Mouse (Mus musculus): ENCODE measurements around the gene Ttc22.
A peak's percentile ranks its signal among the peaks of the same experiment; 100 is the strongest.

The Ttc22 gene

DNA sequence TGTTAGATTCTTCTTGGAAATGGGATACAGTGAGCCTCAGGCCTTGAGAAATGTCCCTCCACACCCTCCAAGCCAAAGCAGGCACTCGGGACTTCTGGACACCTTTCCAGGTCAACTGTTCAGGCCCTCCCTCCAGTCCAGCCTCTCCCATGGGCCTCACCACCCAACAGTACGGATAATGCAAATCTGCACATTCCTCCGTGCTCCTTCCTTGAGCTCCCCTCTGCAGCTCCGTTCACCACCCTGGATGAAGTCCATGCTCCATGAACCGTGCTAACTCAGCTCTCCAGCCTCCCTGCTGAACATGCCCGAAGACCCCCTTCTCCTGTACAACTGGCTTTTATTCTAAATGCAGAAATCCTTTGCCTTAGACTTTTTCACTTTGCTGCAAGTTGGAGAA is 42.5 kb downstream of the Ttc22 start:
- DNase-seq, result no peak

- DNase-seq, result no peak
Measured at GRCm38 (mm10) chr4:106665269-106665668, 43.0 kb downstream of the Ttc22 start.

DNA sequence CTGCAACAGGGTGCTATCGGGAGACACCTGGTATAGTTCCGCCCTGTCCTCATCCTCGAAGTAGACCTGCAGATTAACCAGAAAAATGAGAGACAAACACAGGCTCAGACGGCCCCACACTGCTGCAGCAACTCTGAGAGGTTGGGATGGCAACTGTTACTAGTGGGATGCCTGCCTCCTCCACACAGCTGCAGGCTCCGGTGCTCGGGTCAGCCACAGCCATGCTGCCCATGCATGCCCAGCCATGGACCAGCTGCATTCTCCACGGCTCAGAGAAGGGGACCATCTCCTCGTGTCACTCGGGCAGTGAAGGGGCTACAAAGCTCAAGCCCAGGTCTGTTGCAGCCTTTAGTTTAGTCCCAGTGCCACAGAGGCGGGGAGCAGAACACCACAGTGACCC is 43.4 kb downstream of the Ttc22 start:
- DNase-seq, result no peak

- DNase-seq, result no peak
Measured at GRCm38 (mm10) chr4:106666546-106666945, 44.3 kb downstream of the Ttc22 start.

DNA sequence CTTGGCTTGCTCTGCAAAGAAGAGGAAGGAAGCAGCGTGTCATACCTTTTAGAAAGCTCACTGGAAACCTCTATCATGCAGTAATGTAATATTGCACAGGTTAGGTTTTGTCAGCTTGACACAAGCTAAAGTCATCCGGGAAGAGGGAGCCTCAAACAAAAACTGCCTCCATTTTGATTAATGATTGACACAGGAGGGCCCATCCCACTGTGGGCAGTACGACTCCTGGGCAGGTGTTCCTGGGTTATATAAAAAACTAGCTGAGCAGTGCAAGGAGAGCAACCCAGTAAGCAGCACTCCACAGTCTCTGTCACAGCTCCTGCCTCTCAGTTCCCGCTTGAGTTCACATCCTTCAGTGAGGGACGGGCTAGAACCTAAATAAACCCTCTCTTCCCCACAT is 54.5 kb downstream of the Ttc22 start:
- no peak for DNase-seq

DNA sequence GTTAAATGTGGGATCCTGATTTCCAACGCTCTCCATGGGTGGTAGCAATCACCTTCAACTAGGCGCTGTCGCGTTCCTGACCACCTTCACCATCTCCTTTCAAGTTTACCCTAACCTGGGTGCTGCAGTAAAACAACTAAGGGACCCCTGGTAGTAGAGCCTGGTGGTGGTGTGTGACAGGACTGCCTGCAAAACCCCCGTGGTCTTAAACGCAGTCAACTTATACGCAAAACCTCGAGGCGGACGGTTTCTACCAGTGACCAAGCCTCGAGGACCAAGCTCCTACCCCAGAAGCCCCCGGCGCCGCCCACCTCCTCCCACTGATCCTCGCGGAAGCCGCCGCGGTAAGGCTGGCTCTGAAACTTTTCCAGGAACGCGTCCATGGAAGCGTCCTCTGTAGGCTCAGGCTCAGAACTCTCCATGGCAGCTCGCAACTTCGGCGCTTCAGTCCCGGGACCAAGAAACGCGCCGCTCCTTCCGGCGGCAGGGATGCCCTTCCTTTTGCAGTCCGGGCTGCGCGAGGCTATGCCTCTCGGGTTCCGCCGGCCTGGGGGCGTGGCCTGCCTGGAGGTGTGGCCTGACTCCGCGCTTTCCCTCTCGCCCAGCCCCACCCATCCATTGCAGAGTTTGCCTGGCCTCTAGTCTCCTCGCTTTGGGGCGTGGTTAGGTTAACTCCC is 56.3 kb downstream of the Ttc22 start, which contains the start of gene Ttc4:
Gene Ttc4 (minus strand): TSS at position 503 of the 677 bp plus-strand sequence.
- DNase-seq, result peak; percentile 88 to 89

- DNase-seq, result no peak
Measured at GRCm38 (mm10) chr4:106679152-106679551, 56.9 kb downstream of the Ttc22 start.

DNA sequence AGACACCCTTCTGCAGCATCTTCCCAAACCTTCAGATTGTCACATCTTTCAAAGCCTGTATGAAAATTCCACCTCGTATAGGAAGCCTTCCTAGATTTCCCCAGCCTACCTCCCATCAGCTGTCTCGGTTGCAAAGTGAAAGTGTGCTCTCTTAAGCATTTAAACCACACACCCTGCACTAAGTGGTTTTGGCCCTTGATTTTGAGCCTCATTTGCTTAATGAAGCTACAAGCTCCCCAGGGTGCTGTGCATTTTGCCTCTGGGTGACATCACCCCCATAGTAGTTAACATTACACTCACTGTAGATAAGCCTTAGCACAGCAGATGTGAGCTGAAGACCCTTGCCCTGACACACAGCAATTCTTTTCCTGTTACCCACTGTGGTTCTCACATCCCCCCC is 58.7 kb downstream of the Ttc22 start:
- DNase-seq, result no peak

DNA sequence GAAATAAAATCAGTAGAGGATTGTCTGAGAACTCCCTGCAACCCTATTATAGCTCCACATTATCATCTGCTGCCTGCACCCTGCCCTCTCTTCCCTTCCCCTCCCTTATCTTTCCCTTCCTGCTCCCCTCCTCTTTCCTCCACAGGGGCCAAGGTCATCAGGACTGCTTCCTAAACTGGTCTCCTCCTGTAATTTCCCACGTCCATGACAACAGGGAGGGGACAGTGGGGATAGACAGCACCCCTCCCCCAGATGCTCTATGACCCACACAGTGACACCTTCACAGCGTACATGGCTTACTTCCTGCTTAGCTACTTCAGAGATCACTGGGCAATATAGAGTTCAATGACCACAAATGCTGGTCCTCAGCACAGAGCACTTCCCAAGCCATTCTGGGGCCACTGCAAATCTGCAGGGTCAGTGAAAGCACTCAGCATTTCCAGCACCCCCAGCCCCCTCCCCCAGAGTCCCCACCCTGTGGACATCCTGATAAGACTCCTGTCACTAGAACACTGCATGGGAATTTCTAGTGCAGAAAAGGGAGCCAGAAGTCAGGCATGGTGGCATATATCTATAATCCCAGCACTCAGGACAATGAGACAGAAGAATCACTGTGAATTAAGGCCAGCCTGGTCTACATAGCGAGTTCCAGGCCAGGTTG is 66.5 kb downstream of the Ttc22 start:
- DNase-seq, result no peak
